Mouse (Mus musculus): Measurements from ENCODE around the gene Calcr. TPM values are rescaled to one million over a fixed set of nuclear protein-coding genes. Genes with fewer than 3 reads are reported as not detected.
"Not testable (repeated sequence)": the region's sequence is repeated elsewhere in the genome, so short reads cannot be mapped to it uniquely, and the experiment has no call there.

Calcr gene
- polyA plus RNA-seq, 1 experiment from 2014 or later: 0.18 TPM

DNA sequence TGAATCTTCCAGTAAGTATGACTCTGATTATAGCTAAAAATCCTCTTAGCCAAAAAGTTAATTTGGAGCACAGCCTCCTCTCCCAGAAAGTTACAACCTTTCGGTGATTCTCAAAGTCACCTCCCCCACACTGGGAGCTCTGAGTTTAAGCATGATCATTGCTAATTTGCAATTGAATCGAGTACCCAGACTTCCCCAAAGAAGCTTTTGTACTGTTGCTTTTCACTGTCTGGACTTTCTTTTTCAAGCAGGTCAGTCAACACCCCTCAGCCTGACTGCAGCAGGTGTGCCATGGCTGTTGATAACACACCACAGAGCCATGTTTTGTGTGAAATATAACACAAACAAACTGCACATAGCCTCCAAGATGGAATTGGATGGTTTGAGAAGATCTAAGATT lies 86.7 kb downstream of the Calcr start:
- WGBS: 69% methylated on average over 2 of the region's 2 CpGs
- Histone ChIP-seq H3K36me3 (no peaks in the 10 kb centered on the region), H3K9ac (no peak overlapping the region), H3K27me3 (replicated peaks) (no peaks in the 10 kb centered on the region), H3K9me3 (no peaks in the 10 kb centered on the region), H3K4me2 (no peak overlapping the region), H3K4me3 (replicated peaks) (no peak overlapping the region), H3K4me1 (no peaks in the 10 kb centered on the region), H3K27ac (no peak overlapping the region)
- ATAC-seq (ENCODE audit: insufficient read depth, low FRiP score, low read depth): no peak

- H3K4me2 ChIP-seq; H3K4me1 ChIP-seq; H3K9me3 ChIP-seq; H3K4me3 ChIP-seq (replicated peaks); H3K9ac ChIP-seq; ATAC-seq (ENCODE audit: insufficient read depth, low FRiP score, low read depth); H3K27me3 ChIP-seq (replicated peaks); H3K36me3 ChIP-seq; H3K27ac ChIP-seq: not testable (repeated sequence)
- WGBS: 88% methylated on average over 4 of the region's 4 CpGs
Observed at GRCm38 (mm10) chr6:3671941-3672340, 92.6 kb downstream of the Calcr start.

DNA sequence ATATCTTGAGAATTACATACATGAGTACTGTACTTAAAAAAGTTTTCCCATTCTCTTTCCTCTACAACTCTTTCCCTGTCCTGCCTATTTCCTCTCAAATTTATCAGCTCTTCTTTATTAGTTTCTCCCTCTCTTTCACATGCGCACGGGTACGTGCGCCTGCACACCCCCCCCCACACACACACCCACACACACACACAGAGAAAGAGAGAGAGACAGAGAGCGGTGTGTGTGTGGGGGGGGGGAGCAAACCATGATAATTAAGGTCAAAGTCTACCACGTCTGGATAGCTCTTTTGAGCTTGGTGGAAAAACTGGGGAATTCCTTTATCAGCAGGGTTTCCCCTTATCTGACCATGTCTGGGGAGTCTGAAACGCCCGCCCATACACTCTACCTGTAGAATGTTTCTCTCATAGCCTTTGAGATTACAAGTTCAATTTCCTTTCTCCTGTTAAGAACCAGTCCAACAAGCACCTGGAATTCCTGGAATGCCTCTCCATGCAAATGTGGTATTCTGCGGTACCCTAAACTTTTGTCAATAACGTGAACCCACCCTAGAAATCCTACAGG lies 100.3 kb downstream of the Calcr start:
- WGBS: 65% methylated on average over 10 of the region's 10 CpGs
- peak; percentile 87 for ATAC-seq (ENCODE audit: insufficient read depth, low FRiP score, low read depth)

GRCm38 (mm10) chr6:3658405-3658804 lies 106.1 kb downstream of the Calcr start:
- no peak for ATAC-seq (ENCODE audit: insufficient read depth, low FRiP score, low read depth)
- WGBS: 91% methylated on average over 4 of the region's 4 CpGs

More for the DNA sequence above, 100.3 kb downstream of the Calcr start:
- Histone ChIP-seq H3K27me3 (replicated peaks) (no peaks in the 10 kb centered on the region), H3K27ac (no peak overlapping the region), H3K4me2 (no peak overlapping the region), H3K4me1 (no peaks in the 10 kb centered on the region), H3K9me3 (no peaks in the 10 kb centered on the region), H3K36me3 (no peaks in the 10 kb centered on the region), H3K9ac (no peak overlapping the region), H3K4me3 (replicated peaks) (no peak overlapping the region)

More at GRCm38 (mm10) chr6:3658405-3658804, 106.1 kb downstream of the Calcr start:
- Histone ChIP-seq H3K9me3 (no peaks in the 10 kb centered on the region), H3K4me1 (no peaks in the 10 kb centered on the region), H3K27ac (no peak overlapping the region), H3K4me3 (replicated peaks) (no peak overlapping the region), H3K4me2 (no peak overlapping the region), H3K9ac (no peak overlapping the region), H3K36me3 (no peaks in the 10 kb centered on the region), H3K27me3 (replicated peaks) (no peaks in the 10 kb centered on the region)

MicroRNA genes within 50 kb of the gene (microRNA counts, 519-probe panel; counts per million panel counts)
- 1,759 counts per million, percentile 14 among the panel's probes with 10 or more counts for microRNA mmu-miR-489
- microRNA mmu-miR-653: not detected

Small RNA genes lying within 50 kb of the gene (microRNA-seq; reads per million reads assigned to microRNA genes)
- not detected for gene Mir489
- 2.7 reads per million, percentile 9 among the genes with 10 or more reads in this experiment for gene Mir653

Other genes with a start within 250 kb of the Calcr start
- gene Tfpi2, start 224.2 kb upstream of the Calcr start, polyA plus RNA-seq (2015; fragmentation: Nextera tagmentation; extraction: Ambion mirVana): 4.5 and 5.6 TPM in 2 replicates
- not detected in 2 replicates for gene Gngt1, start 229.1 kb upstream of the Calcr start, polyA plus RNA-seq (2015; fragmentation: Nextera tagmentation; extraction: Ambion mirVana)
- 85.2 and 86.5 TPM in 2 replicates for gene Gng11, start 239.2 kb upstream of the Calcr start, polyA plus RNA-seq (2015; fragmentation: Nextera tagmentation; extraction: Ambion mirVana)